Mouse (Mus musculus): ENCODE data around the gene S100a7a.

DNA sequence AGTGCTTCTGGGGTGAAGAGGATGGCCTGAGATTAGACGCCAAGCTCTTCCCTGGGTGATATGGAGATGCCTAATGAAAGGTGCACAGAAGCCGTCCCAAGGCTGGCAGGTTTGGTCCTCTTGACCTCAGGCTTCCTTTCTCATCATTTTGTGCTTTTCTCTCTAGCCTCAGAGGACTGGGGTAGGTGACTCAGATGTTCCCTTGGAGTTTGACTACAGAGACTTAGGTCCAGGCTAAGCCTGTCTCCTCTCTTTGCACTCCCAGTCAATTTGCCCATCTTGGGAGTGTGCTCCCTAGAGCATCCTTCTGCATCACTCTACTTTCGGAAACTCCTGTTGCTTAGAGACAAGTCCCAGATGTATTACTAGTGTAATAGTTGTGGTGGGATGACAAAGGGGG, 46.5 kb upstream of the S100a7a start:
- TF ChIP-seq CTCF (IDR thresholded peaks at IDR 0.05) (no peak), EP300 (IDR thresholded peaks at IDR 0.05) (no peak)

All from lung, postnatal 0 days (tissue).